Mouse (Mus musculus) spleen, postnatal 0 days (tissue): ENCODE data around the gene Fcgr1. TPM values are rescaled to one million over a fixed set of nuclear protein-coding genes. Genes with fewer than 3 reads are reported as not detected.

ENCODE experiments used
- polyA plus RNA-seq: library from polyadenylated mRNA; unstranded; fragments of >200 nt; fragmentation: Nextera tagmentation; extraction: Ambion mirVana; gene quantifications from 2 replicates; pipeline ENCODE4 v1.2.1, GENCODE M21; 2015

Fcgr1 gene
- polyA plus RNA-seq: 4.8 and 7.0 TPM in 2 replicates

DNA sequence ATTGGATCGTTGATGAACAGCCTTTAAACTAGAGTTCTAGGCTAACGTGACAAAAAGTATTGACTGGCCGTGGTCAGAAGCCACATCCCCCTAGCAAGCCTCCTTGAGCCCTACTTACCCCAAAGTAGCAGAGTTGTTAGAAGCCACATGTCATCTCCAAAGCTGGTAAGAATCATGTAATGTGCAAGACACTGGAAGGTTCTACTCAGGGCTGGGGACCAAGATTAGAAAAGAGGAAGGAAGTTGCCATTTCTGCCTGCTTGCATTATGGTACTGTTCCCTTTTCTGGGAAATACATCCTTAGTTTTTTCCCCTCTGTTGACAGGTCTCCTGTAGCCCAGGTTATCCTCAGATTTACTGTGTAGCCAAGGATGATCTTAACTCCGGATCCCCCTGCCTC, at the start of gene Fcgr1:
Gene Fcgr1, minus strand, starts transcription at position 183 of the 400 bp plus-strand sequence.

DNA sequence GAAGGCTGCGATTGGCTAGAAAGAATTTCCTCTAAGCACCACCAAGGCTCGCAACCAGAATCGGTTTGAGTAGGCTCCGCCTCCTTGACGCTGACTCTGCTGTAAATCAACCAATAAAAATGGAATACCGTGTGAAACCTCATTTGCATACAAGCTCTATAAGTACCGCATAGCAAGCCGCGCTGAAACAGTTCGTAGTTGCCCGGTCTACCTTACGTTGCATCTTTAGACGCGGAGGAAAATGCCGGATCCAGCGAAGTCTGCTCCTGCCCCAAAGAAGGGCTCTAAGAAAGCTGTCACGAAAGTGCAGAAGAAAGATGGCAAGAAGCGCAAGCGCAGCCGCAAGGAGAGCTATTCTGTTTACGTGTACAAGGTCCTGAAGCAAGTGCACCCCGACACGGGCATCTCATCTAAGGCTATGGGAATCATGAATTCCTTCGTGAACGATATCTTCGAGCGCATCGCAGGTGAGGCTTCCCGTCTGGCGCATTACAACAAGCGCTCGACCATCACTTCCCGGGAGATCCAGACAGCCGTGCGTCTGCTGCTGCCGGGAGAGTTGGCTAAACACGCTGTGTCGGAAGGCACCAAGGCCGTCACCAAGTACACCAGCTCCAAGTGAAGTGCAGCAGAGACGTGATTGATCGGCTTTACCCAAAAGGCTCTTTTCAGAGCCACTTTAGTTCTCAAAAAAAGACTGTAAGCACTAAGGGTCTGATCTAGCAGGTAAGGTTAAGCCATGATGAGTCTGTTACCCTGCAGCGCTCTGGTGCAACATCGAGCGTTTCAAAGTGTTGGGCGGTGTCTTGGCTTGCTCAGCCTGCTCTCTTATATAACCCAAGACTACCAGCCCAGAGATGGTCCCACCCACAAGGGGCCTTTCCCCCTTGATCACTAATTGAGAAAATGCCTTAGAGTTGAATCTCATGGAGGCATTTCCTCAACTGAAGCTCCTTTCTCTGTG, 24.0 kb downstream of the Fcgr1 start, which contains the start of gene Hist2h2bb:
Gene Hist2h2bb, plus strand, starts transcription at position 242 of the 964 bp plus-strand sequence.

DNA sequence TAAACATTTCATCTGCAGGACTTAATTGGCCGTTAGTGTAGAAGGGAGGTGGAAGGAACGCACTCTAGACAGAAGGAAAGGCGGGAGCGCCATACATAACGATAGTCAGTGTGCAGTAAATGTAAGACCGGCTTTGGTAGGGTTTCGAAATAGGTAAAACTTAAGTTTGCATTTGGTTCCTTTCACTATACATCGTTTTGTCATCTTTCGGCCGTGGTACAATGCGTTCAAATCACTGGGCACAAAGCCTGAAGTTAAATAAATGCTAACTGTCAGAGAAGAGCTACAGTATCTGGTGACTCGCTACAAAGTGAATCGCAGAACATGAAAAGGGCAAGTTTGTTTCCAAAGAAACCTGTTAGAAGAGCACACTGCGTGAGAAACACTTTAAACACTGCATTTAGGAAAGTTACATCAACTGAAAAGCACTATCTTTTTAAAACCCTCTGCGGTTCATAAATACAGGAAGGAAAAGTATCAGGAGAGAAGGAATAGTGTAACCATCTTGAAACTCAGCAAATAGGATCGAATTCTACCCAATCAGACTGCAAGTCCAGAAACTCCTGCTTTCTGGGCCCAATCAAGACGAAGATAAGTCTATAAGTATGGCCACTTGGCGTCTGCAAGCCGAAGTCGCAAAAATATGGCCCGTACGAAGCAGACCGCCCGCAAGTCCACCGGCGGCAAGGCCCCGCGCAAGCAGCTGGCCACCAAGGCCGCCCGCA, 25.6 kb downstream of the Fcgr1 start, which contains the start of gene Hist2h3b:
Gene Hist2h3b, plus strand, starts transcription at position 604 of the 725 bp plus-strand sequence.

DNA sequence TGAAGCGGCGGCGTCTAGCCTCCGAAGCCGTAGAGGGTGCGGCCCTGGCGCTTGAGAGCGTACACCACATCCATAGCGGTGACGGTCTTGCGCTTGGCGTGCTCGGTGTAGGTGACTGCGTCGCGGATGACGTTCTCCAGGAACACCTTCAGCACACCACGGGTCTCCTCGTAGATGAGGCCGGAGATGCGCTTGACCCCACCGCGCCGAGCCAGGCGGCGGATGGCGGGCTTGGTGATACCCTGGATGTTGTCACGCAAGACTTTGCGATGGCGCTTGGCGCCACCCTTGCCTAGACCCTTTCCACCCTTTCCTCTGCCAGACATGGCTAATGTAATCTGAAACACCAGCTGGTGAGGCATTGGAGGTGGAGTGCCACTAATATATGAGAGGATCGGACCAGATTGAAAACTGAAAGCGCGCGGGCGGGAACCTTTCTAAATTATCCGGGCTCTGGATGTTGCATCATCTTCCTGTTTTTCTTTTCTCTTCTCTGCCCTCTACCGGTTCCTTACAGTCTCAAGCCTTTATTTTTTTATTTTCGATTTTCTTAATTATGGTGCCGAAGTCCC, 30.7 kb downstream of the Fcgr1 start, which contains the start of gene Hist2h4:
Gene Hist2h4, minus strand, starts transcription at position 333 of the 572 bp plus-strand sequence.

DNA sequence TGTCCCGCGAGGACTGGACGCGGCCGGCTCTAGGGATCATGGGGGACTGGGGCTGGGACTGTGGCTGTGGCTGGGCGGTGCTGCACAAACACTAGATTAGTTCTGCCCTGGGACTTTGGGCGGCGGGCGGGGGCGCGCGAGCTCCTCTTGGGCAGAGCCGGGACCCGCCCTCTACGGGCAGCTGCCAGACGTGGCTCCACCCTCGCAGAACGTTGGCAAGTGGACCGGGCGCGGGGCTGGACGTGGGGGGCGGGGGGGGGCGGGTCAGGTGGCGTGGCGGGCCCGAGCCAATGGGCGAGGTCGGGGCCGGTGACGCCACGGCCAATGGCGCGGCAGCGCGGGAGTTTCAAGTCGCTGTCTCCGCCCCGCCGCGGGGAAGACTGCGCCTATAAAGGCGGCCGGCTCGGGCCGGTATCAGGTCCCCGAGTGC, 47.3 kb downstream of the Fcgr1 start, which contains the start of gene Hist2h3c1:
Gene Hist2h3c1, plus strand, starts transcription at position 259 of the 430 bp plus-strand sequence.

DNA sequence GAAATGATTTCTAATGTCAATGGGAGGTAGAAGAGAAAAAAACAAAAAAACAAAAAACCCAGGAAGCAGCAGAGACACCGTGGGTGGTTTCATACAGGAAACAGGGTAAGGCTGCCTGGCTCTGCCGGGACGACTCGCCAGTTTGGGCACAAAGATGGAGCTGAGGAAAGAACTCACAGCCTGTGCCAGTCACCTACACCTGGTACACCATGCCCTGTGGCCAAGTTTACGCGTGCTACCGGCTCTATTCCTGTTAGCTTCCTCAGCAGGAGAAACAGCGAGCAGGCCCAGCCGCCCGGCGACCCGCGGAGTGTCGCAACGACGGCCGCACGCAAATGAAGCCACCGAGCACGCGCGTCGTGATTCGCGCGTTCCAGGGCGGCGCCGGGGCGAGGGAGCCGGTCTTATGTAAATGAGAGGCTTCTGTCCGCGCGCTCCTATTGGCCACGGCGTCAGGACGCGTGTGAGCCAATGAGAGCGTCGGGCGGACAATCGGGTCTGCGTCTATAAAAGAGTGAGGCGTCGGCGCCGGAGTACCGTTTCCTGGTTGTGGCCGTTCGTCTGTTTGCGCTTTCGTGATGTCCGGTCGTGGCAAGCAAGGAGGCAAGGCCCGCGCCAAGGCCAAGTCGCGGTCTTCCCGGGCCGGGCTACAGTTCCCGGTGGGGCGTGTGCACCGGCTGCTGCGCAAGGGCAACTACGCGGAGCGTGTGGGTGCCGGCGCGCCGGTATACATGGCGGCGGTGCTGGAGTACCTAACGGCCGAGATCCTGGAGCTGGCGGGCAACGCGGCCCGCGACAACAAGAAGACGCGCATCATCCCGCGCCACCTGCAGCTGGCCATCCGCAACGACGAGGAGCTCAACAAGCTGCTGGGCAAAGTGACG, 48.5 kb downstream of the Fcgr1 start, which contains the start of gene Hist2h2aa1:
Gene Hist2h2aa1, plus strand, starts transcription at position 495 of the 884 bp plus-strand sequence.

DNA sequence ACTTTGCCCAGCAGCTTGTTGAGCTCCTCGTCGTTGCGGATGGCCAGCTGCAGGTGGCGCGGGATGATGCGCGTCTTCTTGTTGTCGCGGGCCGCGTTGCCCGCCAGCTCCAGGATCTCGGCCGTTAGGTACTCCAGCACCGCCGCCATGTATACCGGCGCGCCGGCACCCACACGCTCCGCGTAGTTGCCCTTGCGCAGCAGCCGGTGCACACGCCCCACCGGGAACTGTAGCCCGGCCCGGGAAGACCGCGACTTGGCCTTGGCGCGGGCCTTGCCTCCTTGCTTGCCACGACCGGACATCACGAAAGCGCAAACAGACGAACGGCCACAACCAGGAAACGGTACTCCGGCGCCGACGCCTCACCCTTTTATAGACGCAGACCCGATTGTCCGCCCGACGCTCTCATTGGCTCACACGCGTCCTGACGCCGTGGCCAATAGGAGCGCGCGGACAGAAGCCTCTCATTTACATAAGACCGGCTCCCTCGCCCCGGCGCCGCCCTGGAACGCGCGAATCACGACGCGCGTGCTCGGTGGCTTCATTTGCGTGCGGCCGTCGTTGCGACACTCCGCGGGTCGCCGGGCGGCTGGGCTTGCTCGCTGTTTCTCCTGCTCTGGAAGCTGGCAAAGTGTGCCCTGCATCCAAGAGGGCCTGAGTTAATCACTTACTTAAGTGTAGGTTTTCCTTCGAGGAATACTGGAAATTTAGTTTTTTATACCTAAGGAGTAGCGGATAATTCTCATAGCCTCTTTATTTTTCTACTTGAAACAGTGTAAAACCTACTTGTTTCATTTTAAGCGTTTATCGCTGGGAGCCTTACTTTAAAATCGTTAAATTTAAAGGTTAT, 53.6 kb downstream of the Fcgr1 start, which contains the start of gene Hist2h2aa2:
Gene Hist2h2aa2, minus strand, starts transcription at position 328 of the 850 bp plus-strand sequence.

DNA sequence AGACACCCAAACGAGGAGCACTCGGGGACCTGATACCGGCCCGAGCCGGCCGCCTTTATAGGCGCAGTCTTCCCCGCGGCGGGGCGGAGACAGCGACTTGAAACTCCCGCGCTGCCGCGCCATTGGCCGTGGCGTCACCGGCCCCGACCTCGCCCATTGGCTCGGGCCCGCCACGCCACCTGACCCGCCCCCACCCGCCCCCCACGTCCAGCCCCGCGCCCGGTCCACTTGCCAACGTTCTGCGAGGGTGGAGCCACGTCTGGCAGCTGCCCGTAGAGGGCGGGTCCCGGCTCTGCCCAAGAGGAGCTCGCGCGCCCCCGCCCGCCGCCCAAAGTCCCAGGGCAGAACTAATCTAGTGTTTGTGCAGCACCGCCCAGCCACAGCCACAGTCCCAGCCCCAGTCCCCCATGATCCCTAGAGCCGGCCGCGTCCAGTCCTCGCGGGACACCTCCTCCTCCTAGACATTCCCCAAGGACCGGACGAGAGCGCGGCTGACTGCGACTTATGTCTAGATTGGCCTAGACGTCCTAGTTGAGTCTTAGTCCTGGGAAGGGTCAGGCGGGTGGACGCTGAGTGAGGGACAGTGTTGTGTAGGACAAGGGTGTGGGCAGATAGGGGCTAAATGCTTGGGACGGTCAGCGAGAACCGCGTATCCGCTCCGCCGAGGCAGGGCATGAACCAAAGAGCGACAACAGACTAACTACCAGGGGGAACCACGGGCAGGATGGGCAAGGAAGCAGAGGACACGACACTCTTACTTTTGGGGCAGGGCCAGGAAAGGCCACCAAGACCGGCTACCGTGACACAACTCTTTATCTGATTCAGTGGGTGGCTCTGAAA, 54.6 kb downstream of the Fcgr1 start, which contains the start of gene Hist2h3c2:
Gene Hist2h3c2, minus strand, starts transcription at position 174 of the 840 bp plus-strand sequence.

Other genes starting within 250 kb of the Fcgr1 start
- 23.9 and 26.4 TPM in 2 replicates for gene Vps45, start 235.5 kb downstream of the Fcgr1 start, polyA plus RNA-seq
- 11.7 and 13.6 TPM in 2 replicates for gene Otud7b, start 189.4 kb downstream of the Fcgr1 start, polyA plus RNA-seq
- gene Mtmr11, start 132.0 kb downstream of the Fcgr1 start, polyA plus RNA-seq: 3.3 and 5.4 TPM in 2 replicates
- gene Sf3b4, start 121.6 kb downstream of the Fcgr1 start, polyA plus RNA-seq: 77.0 and 80.7 TPM in 2 replicates
- 0.94 and 1.4 TPM in 2 replicates for gene Sv2a, start 112.8 kb downstream of the Fcgr1 start, polyA plus RNA-seq
- 63.3 and 67.3 TPM in 2 replicates for gene Bola1, start 74.3 kb downstream of the Fcgr1 start, polyA plus RNA-seq
- 1.0 TPM in 1 of 2 replicates, not detected in the other for gene Hist2h2ab, start 74.1 kb downstream of the Fcgr1 start, polyA plus RNA-seq
- 26.4 and 35.3 TPM in 2 replicates for gene Hist2h2ac, start 73.1 kb downstream of the Fcgr1 start, polyA plus RNA-seq
- gene Hist2h2be, start 72.8 kb downstream of the Fcgr1 start, polyA plus RNA-seq: 5.3 and 7.1 TPM in 2 replicates
- gene Hist2h3c2, start 54.8 kb downstream of the Fcgr1 start, polyA plus RNA-seq: 23.0 and 25.0 TPM in 2 replicates
- 186 and 191 TPM in 2 replicates for gene Hist2h2aa2, start 53.7 kb downstream of the Fcgr1 start, polyA plus RNA-seq
- 81.9 and 88.4 TPM in 2 replicates for gene Hist2h2aa1, start 48.5 kb downstream of the Fcgr1 start, polyA plus RNA-seq
- 1.7 and 4.4 TPM in 2 replicates for gene Hist2h3c1, start 47.3 kb downstream of the Fcgr1 start, polyA plus RNA-seq
- 105 and 133 TPM in 2 replicates for gene Hist2h4, start 30.7 kb downstream of the Fcgr1 start, polyA plus RNA-seq
- 216 and 277 TPM in 2 replicates for gene Hist2h3b, start 25.3 kb downstream of the Fcgr1 start, polyA plus RNA-seq
- gene Hist2h2bb, start 24.2 kb downstream of the Fcgr1 start, polyA plus RNA-seq: 27.1 and 37.8 TPM in 2 replicates
- not detected in 2 replicates for gene BC107364, start 158.3 kb upstream of the Fcgr1 start, polyA plus RNA-seq
- gene Hfe2, start 231.2 kb upstream of the Fcgr1 start, polyA plus RNA-seq: 0.08 TPM in 1 of 2 replicates, not detected in the other